Mouse (Mus musculus): ENCODE data around the gene Gm17402. TPM values are rescaled to one million over a fixed set of nuclear protein-coding genes. Genes with fewer than 3 reads are reported as not detected.

Gene Gm17402
- polyA plus RNA-seq (2015; fragmentation: Nextera tagmentation; extraction: Ambion mirVana): not detected in 2 replicates

DNA sequence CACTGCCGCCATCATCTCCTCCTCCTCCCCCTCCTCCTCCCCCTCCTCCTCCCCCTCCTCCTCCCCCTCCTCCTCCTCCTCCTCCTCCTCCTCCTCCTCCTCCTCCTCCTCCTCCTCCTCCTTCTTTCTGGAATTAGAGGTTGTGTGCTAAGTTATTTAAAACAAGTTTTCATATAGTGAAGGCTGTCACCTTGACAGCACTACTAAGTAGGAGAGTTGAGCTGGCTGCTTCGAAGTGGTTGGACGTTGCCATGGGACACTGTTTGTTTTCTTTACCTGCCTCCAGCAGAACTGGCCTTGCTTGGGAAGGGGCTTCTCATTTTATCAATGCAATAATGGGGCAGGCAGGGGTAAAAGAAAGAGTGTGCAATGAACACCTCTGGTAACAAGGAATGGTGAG, at the start of gene Gm17402:
Gene Gm17402 (minus strand): TSS at position 101 of the 400 bp plus-strand sequence.
- no peak for ATAC-seq (ENCODE audit: low FRiP score)
- Histone ChIP-seq H3K4me2 (peak within 1 kb of the TSS; percentile 93), H3K27me3 (replicated peaks) (peaks cover 30% of the 10 kb centered on the region), H3K27ac (replicated peaks) (no peak within 1 kb of the TSS), H3K9ac (replicated peaks) (peak within 1 kb of the TSS; percentile 60), H3K4me3 (replicated peaks) (peak within 1 kb of the TSS; percentile 56), H3K4me1 (0 out of 2 replicates have a peak, but pooled peaks cover 5% of the 10 kb centered on the region), H3K36me3 (no peaks in the 10 kb centered on the region), H3K9me3 (replicated peaks) (no peaks in the 10 kb centered on the region)
- WGBS: 69% methylated on average over 3 of the region's 3 CpGs

- Histone ChIP-seq H3K36me3 (no peaks in the 10 kb centered on the region), H3K27ac (replicated peaks) (no peak overlapping the region), H3K9me3 (replicated peaks) (no peaks in the 10 kb centered on the region), H3K4me2 (no peak overlapping the region), H3K9ac (replicated peaks) (no peak overlapping the region), H3K4me3 (replicated peaks) (no peak overlapping the region), H3K27me3 (replicated peaks) (peaks cover 4% of the 10 kb centered on the region; the same call in 1 of the 2 replicates), H3K4me1 (0 out of 2 replicates have a peak, but pooled peaks cover 5% of the 10 kb centered on the region)
- ATAC-seq (ENCODE audit: low FRiP score): no peak
Observed at GRCm38 (mm10) chr3:67378215-67378614, 3.3 kb upstream of the Gm17402 start.

DNA sequence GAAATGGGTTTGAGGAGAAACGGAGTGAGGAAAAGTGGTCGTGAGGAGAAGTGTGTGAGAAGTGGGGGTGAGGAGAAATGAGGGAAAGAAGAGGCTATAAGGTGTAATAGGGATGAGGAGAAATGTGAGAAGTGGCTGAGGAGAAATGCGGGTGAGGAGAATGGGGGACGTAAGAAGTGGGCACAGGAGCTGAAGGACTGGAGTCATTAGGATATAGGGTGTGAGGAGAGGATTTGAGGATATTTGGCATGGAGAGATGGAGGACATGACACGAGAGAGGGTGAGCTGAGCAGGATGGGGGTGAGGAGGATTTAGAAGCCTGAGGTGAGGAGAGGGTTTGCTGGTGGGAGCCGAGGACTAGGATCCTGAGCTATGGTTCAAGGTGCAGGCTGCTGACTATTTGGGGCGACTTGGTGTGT, 594 bp downstream of the Gm17402 start:
- Histone ChIP-seq H3K27ac (replicated peaks) (no peak overlapping the region), H3K4me2 (peak overlapping the region; percentile 93), H3K36me3 (no peaks in the 10 kb centered on the region), H3K4me3 (replicated peaks) (peak overlapping the region; percentile 56), H3K27me3 (replicated peaks) (peaks cover 33% of the 10 kb centered on the region), H3K4me1 (0 out of 2 replicates have a peak, but pooled peaks cover 5% of the 10 kb centered on the region), H3K9ac (replicated peaks) (peak overlapping the region; percentile 60), H3K9me3 (replicated peaks) (no peaks in the 10 kb centered on the region)
- peak; percentile 74 for ATAC-seq (ENCODE audit: low FRiP score)
- 30% methylated on average over 7 of the region's 7 CpGs for WGBS

- 0% methylated on average over 35 of the region's 35 CpGs for WGBS
- H3K4me3 ChIP-seq (replicated peaks): peak within 1 kb of the TSS; percentile 56
- peak within 1 kb of the TSS; percentile 93 for H3K4me2 ChIP-seq
- H3K36me3 ChIP-seq: no peaks in the 10 kb centered on the region
- H3K27ac ChIP-seq (replicated peaks): no peak within 1 kb of the TSS
- peak; percentile 99 for ATAC-seq (ENCODE audit: low FRiP score)
- no peaks in the 10 kb centered on the region for H3K9me3 ChIP-seq (replicated peaks)
- H3K27me3 ChIP-seq (replicated peaks): peaks cover 33% of the 10 kb centered on the region
- peak within 1 kb of the TSS; percentile 60 for H3K9ac ChIP-seq (replicated peaks)
- 0 out of 2 replicates have a peak, but pooled peaks cover 5% of the 10 kb centered on the region for H3K4me1 ChIP-seq
Observed at GRCm38 (mm10) chr3:67373872-67374271, 1.1 kb downstream of the Gm17402 start, which contains the start of gene Mlf1. Gene Mlf1 (plus strand): TSS chr3:67374097.

- H3K36me3 ChIP-seq: no peaks in the 10 kb centered on the region
- H3K27ac ChIP-seq (replicated peaks): no peak overlapping the region
- peaks cover 33% of the 10 kb centered on the region for H3K27me3 ChIP-seq (replicated peaks)
- H3K9me3 ChIP-seq (replicated peaks): no peaks in the 10 kb centered on the region
- 62% methylated on average over 5 of the region's 5 CpGs for WGBS
- H3K4me1 ChIP-seq: 0 out of 2 replicates have a peak, but pooled peaks cover 5% of the 10 kb centered on the region
- H3K9ac ChIP-seq (replicated peaks): no peak overlapping the region
- H3K4me2 ChIP-seq: no peak overlapping the region
- H3K4me3 ChIP-seq (replicated peaks): no peak overlapping the region
- no peak for ATAC-seq (ENCODE audit: low FRiP score)
Observed at GRCm38 (mm10) chr3:67372781-67373180, 2.2 kb downstream of the Gm17402 start.

DNA sequence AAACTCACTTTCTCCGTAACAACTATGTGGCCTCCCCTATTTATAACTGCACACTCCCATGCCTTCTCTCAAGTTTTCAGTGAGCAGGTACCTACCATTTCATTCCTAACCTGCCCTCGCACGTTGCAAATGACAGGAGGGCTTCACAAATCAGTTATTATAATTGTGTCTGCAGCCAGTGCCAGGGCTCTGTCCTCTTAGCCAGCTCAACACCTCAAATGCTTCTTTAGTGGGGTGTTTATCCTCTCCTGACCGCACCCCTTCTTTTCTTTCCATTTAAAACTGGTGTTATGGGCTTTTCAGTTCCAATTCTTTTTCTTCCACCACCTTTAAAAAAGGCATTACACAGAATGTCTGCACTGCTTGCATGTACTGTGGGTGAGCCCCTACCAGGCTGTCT, 2.8 kb downstream of the Gm17402 start:
- Histone ChIP-seq H3K4me1 (0 out of 2 replicates have a peak, but pooled peaks cover 5% of the 10 kb centered on the region), H3K27ac (replicated peaks) (no peak overlapping the region), H3K9ac (replicated peaks) (no peak overlapping the region), H3K27me3 (replicated peaks) (peaks cover 33% of the 10 kb centered on the region), H3K9me3 (replicated peaks) (no peaks in the 10 kb centered on the region), H3K4me3 (replicated peaks) (no peak overlapping the region), H3K36me3 (no peaks in the 10 kb centered on the region), H3K4me2 (no peak overlapping the region)
- 78% methylated on average over 4 of the region's 4 CpGs for WGBS
- ATAC-seq (ENCODE audit: low FRiP score): no peak

DNA sequence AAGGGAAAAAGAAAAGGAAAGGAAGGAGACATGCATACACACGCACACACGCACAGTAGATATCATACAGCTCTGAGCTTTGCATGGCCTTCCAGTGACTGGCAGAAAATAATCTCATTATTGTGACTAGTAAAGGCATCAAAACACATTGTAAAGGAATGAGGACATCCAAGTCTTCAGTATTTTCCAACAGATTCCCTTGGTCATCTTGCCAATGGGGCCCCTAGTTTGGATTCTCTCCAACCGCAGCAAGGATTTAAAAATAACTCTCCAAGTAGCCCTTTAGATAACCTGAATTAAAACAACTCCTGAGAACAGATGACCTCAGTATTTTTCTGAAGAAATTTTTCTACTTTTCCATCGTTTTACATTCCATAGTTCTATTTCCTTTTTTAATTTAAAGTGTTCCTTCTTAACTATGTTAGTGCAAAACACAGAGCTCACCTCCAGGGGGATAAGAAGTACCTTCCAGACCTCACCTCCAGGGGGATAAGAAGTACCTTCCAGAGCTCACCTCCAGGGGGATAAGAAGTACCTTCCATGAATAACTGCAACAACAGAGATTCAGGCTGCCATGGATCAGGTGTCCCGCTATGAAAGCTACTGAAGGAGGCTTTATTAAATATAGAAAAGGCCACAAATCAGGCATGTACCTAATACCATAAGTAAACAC, 5.4 kb downstream of the Gm17402 start:
- no peak overlapping the region for H3K4me2 ChIP-seq
- H3K27me3 ChIP-seq (replicated peaks): peaks cover 31% of the 10 kb centered on the region
- H3K27ac ChIP-seq (replicated peaks): no peak overlapping the region
- H3K4me1 ChIP-seq: 0 out of 2 replicates have a peak, but pooled peaks cover 5% of the 10 kb centered on the region
- no peaks in the 10 kb centered on the region for H3K9me3 ChIP-seq (replicated peaks)
- 84% methylated on average over 5 of the region's 5 CpGs for WGBS
- H3K9ac ChIP-seq (replicated peaks): no peak overlapping the region
- H3K4me3 ChIP-seq (replicated peaks): no peak overlapping the region
- no peak for ATAC-seq (ENCODE audit: low FRiP score)
- no peaks in the 10 kb centered on the region for H3K36me3 ChIP-seq

- Histone ChIP-seq H3K36me3 (no peaks in the 10 kb centered on the region), H3K9me3 (replicated peaks) (no peaks in the 10 kb centered on the region), H3K4me3 (replicated peaks) (no peak overlapping the region), H3K27ac (replicated peaks) (no peak overlapping the region), H3K27me3 (replicated peaks) (peaks cover 22% of the 10 kb centered on the region), H3K4me2 (no peak overlapping the region), H3K9ac (replicated peaks) (no peak overlapping the region), H3K4me1 (no peaks in the 10 kb centered on the region)
- 86% methylated on average over 6 of the region's 6 CpGs for WGBS
- ATAC-seq (ENCODE audit: low FRiP score): no peak
Observed at GRCm38 (mm10) chr3:67367481-67367880, 7.5 kb downstream of the Gm17402 start.

DNA sequence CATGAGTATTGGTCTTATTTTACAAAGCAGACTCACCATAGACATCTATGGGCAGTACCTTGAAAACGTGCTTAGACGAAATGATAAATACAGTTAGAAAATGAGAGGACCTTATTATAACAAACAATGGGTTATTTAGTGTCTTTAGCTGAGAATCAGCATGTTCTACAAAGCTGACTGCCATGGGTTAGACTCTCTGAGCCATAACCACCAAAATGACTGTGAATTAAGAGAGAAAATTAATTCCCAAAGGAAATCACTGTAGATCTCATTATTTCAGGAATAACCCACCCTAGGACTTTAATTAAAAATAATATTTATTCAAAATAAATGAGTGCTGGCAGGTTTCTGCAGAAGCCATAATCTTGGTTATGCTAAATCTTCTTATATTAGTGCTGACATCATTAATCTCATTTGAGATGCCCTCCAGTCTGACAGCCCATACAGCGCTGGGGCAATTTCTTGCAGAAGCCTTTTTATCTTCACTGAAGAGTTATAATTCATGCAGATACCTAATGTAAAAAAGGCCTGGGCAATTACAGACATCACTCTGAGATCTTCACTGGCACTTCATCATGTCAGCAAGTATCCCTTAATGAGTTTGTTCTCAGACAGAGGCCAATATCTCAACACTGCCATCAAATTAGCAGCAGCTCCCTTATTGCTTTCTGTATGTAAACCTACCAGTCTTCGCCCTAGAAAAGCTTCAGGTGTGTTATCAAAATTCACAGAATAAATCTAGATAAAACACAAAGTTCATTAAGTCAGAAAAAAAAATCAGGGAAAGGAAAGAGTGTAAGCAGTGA, 8.7 kb downstream of the Gm17402 start:
- H3K4me3 ChIP-seq (replicated peaks): no peak overlapping the region

GRCm38 (mm10) chr3:67358376-67358775, 16.6 kb downstream of the Gm17402 start:
- H3K4me3 ChIP-seq (replicated peaks): no peak overlapping the region
- H3K9me3 ChIP-seq (replicated peaks): no peaks in the 10 kb centered on the region
- H3K4me2 ChIP-seq: no peak overlapping the region
- no peak overlapping the region for H3K9ac ChIP-seq (replicated peaks)
- H3K27me3 ChIP-seq (replicated peaks): peaks cover 9% of the 10 kb centered on the region; the same call in 1 of the 2 replicates
- no peak for ATAC-seq (ENCODE audit: low FRiP score)
- no peaks in the 10 kb centered on the region for H3K4me1 ChIP-seq
- H3K27ac ChIP-seq (replicated peaks): no peak overlapping the region
- WGBS: 31% methylated on average over 7 of the region's 7 CpGs
- H3K36me3 ChIP-seq: no peaks in the 10 kb centered on the region

More for the DNA sequence above, 8.7 kb downstream of the Gm17402 start:
- H3K27me3 ChIP-seq (replicated peaks): peaks cover 11% of the 10 kb centered on the region; the same call in 1 of the 2 replicates
- WGBS: 51% methylated on average over 4 of the region's 4 CpGs
- H3K4me1 ChIP-seq: no peaks in the 10 kb centered on the region
- H3K27ac ChIP-seq (replicated peaks): no peak overlapping the region
- H3K9me3 ChIP-seq (replicated peaks): no peaks in the 10 kb centered on the region
- no peaks in the 10 kb centered on the region for H3K36me3 ChIP-seq
- H3K4me2 ChIP-seq: no peak overlapping the region
- H3K9ac ChIP-seq (replicated peaks): no peak overlapping the region
- ATAC-seq (ENCODE audit: low FRiP score): peak; percentile 47; the same call in 1 of the 2 replicates

GRCm38 (mm10) chr3:67352763-67353149, 22.2 kb downstream of the Gm17402 start:
- WGBS: 77% methylated on average over 3 of the region's 3 CpGs
- H3K9ac ChIP-seq (replicated peaks): no peak overlapping the region
- H3K27me3 ChIP-seq (replicated peaks): peaks cover 9% of the 10 kb centered on the region; the same call in 1 of the 2 replicates
- no peaks in the 10 kb centered on the region for H3K9me3 ChIP-seq (replicated peaks)
- ATAC-seq (ENCODE audit: low FRiP score): no peak
- H3K4me1 ChIP-seq: no peaks in the 10 kb centered on the region
- H3K4me3 ChIP-seq (replicated peaks): no peak overlapping the region
- no peak overlapping the region for H3K4me2 ChIP-seq
- no peaks in the 10 kb centered on the region for H3K36me3 ChIP-seq
- H3K27ac ChIP-seq (replicated peaks): no peak overlapping the region
